Mouse (Mus musculus): ENCODE results near the gene Olfr750.
"Not testable (repeated sequence)": the region's sequence is repeated elsewhere in the genome, so short reads cannot be mapped to it uniquely, and the experiment has no call there.

Olfr750 gene

GRCm38 (mm10) chr14:51074335-51074734 is at the start of gene Olfr750:
Gene Olfr750 (minus strand): TSS chr14:51074435.
- no peak for DNase-seq (ENCODE audit: low read depth)

DNA sequence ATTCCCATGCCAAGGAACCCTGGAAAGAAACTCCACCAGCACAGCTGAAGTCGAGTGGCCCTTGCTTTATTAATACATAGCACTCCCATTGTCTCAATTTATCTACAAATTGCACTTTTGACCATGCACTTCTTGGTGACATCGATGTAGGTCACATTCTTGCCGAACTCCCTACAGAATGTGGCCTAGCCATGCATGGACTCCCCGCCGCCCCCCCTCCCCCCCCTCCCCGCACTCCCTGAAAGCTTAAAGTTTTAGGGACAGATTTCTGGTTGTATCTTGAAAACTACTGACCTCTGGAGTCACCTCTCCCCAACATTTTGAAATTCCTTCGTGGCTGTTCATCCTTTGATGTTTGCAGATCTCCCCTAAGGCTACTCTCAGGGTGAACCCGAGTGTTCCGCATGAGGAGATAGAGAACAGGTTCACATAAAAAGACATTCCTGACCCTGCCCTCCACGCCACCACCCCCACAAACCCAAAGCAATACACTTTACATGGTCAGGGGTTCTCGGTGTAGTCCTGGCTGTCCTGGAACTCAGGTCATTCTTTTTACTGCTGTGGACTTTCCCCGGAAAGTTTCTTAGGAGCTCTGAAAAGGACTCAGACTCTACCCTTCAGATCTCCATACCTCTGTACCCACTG is 39.8 kb upstream of the Olfr750 start, which contains the start of gene Eddm3b:
Gene Eddm3b, plus strand, starts transcription at position 511 of the 645 bp plus-strand sequence.
- DNase-seq (ENCODE audit: low read depth): no peak

- DNase-seq (ENCODE audit: low read depth): no peak
These were observed 39.2 kb upstream of the Olfr750 start for GRCm38 (mm10) chr14:51113476-51113875.

DNA sequence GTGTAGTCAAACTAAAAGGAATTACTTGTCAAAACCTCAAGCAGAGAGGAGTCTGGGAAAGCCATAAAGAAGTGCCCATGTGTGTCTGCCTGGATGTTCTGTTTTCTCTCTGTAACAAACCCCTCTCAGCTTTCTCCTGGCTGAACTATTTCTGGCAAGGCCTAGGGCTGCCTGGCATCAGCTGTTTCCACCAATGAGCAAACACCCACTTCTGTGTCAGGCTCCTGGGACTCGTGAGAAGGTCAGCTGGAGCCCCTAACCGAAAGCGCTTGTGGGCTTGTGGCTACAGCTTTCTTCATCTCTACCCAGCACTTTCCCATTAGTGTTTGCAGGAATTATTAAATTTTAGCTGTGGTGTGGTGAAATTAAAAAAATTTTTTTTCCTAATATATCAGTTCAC is 37.7 kb upstream of the Olfr750 start:
- DNase-seq (ENCODE audit: low read depth): no peak

GRCm38 (mm10) chr14:51106449-51106967 is 32.3 kb upstream of the Olfr750 start:
- DNase-seq (ENCODE audit: low read depth): no peak

DNA sequence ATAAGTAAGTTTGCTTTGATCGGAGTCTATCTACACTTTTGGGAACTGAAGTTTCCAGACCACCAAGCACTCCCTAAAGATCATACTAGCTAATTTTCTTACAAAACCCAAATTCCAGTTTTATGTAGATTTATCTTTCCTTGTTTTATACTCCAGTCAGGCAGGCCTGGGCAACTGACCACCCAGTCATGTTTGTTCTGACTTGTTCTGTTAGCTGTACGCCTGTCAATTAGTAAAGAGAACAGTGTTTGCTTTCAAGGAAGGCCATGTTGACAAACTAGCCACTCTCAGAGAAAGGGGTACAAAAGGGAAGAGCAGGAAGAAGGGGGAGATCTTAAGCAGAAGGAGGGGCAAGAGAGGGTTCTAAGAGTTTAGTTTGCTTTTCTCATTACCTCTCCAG is 30.1 kb upstream of the Olfr750 start:
- no peak for DNase-seq (ENCODE audit: low read depth)

DNA sequence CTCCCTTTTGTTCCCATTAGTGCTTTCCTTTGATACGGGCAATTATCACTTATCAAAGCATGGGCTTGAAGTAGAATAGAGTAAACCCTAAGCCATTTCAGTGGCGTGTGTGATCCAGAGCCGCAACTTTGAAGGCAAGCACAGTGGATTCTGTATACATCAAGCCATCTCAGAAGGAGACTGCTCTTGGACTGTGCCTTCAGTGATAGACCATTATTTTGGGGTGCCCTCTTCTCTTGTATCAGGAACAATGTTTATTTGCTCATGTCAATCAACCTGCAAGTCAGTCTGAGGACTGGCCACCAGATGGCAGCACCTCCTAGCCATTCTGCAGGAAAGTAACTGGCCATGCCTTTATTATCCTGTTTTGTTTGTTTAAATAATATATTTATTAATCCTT is 29.0 kb upstream of the Olfr750 start:
- no peak for DNase-seq (ENCODE audit: low read depth)

GRCm38 (mm10) chr14:51101284-51101683 is 27.0 kb upstream of the Olfr750 start:
- no peak for DNase-seq (ENCODE audit: low read depth)

DNA sequence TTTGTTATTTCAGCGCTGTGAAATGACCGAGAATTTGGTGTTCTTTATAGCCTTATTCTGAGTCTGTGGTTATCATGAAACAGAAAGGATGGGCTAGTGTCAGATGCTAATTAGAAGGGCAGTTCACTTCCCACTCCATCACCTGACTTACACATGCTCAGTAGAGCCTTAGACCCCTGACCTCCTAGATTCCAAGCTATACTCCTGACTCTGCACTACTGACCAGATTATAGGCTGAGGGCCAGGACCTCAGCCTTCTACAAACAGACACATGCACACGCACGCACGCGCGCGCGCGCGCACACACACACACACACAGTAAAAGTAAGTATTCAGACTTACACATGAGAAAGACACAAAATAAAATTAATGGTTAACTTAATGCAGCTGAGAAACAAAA is 24.7 kb upstream of the Olfr750 start:
- no peak for DNase-seq (ENCODE audit: low read depth)

GRCm38 (mm10) chr14:51098300-51098699 is 24.1 kb upstream of the Olfr750 start:
- not testable (repeated sequence) for DNase-seq (ENCODE audit: low read depth)

DNA sequence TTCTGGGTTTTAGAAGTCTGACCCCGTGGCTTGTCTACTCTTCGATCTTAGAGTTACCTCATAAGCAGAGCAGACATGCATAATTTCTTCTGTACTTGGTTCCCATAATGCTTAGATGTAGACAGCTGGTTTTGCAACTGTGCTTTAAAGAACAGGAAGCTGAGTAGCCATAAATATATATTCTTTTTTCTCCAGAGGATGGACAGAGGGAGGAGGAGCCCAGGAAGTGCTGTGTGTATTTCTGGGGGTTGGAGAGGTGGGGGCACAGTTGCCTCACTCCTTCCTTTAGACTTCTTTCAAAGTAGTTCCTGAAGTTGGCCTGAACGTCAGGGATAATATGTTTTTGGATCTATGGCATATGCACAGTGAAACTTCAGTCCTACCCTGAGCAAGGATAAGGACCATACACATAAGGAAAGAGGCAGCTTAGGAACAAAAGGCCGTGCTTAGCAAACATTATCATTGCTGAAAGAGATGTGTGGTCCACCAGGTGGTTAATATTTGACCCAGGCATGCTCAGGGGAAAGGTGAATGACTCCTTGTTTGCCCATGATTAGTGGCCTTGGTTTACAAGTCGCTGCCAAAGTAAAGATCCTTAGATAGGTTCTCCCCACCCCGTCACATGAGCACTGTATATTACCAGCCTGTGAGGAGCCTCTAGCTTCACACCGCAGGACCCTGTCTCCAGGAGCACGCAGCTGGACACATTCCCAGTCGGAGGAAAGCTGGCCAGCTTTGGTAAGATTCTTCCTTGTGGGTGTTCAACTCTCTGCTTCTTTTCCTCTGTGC is 21.7 kb upstream of the Olfr750 start:
- DNase-seq (ENCODE audit: low read depth): no peak

DNA sequence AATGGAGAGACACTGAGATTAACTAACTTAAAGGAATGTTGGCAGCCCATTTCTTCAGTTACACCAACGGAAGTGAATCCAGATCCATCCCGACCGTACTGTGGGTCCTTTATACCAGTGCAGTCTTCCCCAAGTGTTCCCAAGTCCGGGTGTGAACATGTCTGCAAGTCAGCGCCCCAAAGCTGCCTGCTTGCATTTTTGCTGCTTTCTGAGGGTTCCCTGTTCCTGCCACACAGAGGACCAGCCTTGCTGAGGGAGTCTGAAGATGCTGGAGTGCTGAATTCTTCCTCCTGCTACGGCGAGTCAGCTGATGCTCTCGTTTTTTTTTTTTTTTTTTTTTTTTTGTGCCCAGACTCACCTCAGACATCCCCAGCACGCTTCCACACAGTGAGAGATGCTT is 20.7 kb upstream of the Olfr750 start:
- DNase-seq (ENCODE audit: low read depth): no peak

DNA sequence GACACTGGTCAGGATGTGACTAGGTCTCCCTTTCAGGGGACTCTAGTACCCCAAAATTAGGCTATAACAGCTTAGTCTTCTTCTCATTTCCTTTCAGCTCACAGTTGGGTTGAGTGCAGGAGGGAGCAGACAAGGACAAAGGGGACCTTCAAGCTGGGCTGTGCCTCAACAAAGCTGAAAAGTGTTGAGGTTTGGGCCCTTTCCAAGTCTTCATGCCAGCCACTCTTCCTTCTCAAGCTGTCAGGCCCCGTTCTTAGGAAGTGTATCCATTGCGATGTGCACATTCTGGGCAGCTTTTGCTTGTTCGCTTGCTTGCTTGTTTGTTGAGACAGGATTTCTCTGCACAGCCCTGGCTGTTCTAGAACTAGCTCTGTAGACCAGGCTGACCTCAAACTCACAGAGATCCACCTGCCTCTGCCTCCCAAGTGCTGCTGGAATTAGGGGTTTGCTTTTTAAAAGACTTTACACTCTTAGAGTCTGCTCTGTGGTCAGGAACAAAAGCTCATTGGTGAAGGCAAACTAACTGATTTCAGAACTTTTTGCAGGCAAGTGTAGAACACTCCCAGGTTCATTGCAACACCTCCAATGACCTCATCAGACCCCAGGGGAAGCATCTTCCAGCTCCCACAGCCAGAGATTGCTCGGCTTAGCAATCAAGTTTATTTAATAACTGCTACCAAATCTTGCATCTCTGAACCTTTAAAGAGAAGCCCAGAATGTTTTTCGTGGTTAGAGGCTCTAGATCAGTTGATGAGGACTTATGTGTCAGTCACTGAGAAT is 20.1 kb upstream of the Olfr750 start:
- no peak for DNase-seq (ENCODE audit: low read depth)

DNA sequence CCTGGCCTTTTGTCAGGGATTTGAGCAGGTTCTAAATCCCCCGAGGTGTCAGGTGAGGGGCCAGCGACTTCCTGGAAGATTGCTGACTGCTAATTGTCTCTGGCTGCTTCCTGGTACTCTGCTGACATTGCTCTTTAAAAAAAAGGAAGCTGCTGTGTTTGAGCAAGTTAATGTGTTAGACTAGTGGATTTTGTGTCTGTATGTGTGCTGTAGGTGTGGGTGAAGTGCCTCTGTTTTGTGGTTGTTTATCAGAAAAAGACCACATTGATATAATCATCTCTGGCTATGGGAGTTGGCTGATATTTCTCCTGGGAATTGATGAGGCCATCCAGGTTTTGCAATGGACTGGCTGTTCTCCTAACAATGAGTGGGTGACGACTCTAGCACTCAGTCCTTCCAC is 19.3 kb upstream of the Olfr750 start:
- DNase-seq (ENCODE audit: low read depth): no peak

DNA sequence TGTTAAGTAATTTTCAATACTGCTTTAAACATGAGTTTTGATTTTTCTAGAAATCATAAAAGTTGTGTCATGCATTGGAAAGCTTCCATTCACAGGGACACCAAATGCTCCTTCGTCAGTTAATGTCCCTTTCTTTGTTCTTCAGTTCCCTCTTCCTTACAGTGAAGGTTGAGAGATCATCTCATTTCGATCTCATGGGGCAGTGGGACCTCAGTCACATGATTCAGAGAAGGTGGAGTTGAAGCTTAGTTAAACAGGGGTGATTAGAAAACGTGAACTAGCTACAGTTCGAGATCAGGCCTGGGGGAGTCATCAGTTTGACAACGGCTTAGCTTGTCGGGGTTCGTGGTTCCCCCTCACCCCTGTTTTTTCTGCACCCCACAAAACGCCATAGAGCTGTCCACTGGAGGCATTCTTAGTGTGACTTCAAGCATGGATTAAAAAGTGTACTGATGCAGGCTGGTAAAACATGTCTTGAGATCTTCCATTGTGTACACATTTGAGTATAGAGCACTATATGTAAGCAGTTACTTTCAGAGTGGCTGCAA is 17.9 kb upstream of the Olfr750 start:
- no peak for DNase-seq (ENCODE audit: low read depth)

- DNase-seq (ENCODE audit: low read depth): no peak
These were observed 17.0 kb upstream of the Olfr750 start, which contains the start of the genes Rnase4 and Ang for GRCm38 (mm10) chr14:51090921-51091900. Gene Rnase4 (plus strand): TSS chr14:51091077. Gene Ang (plus strand): TSS chr14:51091150.

DNA sequence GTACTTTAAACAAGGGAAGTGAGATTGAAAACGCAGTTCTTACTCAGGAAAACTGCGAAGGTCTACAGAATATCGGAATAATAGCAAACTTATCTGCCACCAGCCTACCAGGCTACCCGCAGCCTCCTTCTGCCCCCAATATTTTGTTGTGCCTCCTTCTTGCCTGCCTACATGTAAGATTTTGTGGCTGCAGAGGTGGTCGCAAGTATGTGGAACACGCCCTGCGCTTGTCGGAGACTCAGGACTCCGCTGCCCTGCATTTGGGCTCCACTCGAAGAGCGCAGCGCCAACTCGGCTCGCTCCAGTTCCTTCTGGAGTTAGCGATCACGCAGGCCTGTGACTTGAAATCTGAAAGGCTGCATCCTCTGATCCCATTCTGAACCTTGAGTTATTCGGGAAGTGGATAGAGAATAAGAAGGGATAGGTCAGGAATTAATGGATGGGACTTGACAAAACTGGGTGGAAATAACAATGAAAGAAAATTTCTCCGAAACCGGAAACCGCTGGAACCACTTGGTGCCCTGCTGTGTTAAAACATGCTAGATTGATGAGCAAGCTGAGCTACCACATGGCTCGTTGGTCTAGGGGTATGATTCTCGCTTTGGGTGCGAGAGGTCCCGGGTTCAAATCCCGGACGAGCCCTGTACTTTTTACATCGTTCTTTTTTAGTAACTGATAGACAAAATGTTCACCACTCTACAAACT is 16.0 kb upstream of the Olfr750 start:
- no peak for DNase-seq (ENCODE audit: low read depth)

DNA sequence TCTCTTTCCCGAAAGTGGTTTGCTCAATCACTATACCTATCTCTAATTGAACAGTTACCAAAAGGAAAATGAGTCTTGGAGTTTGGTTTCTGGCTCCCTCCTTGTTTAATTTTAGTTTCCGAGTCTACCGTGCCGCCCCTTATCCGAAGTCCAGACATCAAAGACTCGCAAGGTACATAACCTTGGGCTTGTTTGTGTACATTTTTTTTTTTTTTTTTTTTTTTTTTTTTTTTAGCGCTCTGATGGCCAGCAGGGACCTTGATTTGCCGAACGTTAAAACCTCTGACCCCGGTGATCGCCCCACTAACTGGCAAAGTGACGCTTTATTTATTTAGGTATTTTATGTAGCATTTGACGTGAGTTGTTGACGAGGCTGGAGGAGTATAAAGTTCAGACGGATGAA is 15.4 kb upstream of the Olfr750 start:
- DNase-seq (ENCODE audit: low read depth): no peak

- DNase-seq (ENCODE audit: low read depth): peak; percentile 98
These were observed 14.9 kb upstream of the Olfr750 start for GRCm38 (mm10) chr14:51088970-51089673.

Measured in c-Kit-positive CD71-negative TER-119-negative erythroid progenitor cells, embryonic 14.5 days (primary cell).